Mouse (Mus musculus): ENCODE measurements around the gene 0610040J01Rik.

DNA sequence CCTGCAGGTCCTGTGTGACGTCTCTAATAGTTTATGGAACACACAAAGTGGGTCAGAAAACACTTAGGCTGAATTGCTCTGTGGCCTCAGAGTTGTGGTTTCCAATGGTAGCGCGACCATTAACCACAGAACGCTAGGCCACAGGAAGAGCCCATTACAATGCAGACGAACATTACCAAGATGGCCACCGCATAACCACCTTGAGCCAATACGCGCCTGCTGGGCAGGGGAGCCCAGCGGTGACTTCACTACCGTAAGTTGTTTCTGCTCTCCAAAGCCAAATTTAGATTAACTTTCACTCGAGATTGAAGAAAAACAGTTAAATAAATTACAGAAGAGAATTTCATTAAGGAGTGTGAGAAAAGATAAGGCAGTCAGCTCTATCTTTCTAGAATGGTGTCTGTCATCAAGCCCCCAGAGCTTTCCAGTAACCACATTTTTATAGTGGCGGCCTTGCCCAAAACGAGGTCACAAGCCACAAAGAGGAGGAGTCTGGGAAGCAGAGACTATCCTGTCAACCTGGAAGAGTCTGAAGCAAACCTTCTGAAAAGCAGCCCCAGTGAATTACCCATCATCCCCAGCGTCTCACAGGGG, 113.0 kb downstream of the 0610040J01Rik start:
- TF ChIP-seq POLR2A (IDR thresholded peaks at IDR 0.05; ENCODE audit: low read depth, low read length) (no peak), CTCF (IDR thresholded peaks at IDR 0.05; ENCODE audit: extremely low read depth, insufficient read depth, insufficient read length, insufficient replicate concordance) (no peak)

All from spleen, adult 2 months (tissue).